Mouse (Mus musculus): ENCODE results near the gene Ddr1.

Ddr1 gene

GRCm38 (mm10) chr17:35643609-35644236 is 60.7 kb downstream of the Ddr1 start, which contains the start of gene Mucl3:
TSS of gene Mucl3 (minus strand) at chr17:35643695.
- in situ Hi-C loops (cut with MboI; ENCODE audit: unreplicated experiment in 2 of 2): no loop called here

- in situ Hi-C loops (cut with MboI; ENCODE audit: unreplicated experiment in 2 of 2): loop anchor here in 1 of 2 experiments (10.0 kb wide), 1 partner anchor 85 kb away; no protein-coding TSS in a partner anchor
These were observed 65.1 kb downstream of the Ddr1 start for GRCm38 (mm10) chr17:35639352-35639751.

DNA sequence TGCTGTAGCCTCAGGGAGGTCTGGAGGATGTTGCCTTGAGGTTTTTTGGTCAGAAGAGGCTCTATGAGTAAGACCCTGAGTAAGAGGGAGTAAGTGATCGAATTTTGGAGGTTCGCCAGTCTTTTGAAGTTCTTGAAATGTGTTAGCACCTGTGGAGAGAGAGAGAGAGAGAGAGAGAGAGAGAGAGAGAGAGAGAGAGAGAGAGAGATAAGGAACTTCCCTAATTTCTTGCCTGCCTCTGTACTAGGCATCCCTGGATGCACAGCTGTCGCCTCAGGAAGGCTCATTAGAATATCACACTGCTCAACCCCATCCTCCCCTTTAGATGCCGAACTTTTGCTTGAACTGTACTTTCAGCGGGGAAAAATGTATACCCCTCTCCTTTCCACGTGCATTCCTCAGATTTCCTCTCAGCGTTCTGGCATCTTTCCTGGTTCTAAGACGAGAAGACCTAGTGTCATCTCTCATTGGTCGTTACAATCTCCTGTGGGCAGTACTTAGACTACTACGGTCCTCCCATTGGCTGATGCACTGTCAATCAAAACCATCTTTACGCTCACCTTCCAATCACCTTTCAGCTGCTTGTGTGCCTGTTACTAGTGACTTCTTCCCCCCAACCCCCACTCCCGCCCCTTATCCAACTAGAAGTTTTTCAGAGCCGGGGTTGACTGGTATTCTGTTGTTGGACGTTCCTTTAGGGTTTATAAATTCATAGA is 65.8 kb downstream of the Ddr1 start:
- in situ Hi-C loops (cut with MboI; ENCODE audit: unreplicated experiment in 2 of 2): loop anchor here in 1 of 2 experiments (10.0 kb wide), 1 partner anchor 86 kb away; no protein-coding TSS in a partner anchor

DNA sequence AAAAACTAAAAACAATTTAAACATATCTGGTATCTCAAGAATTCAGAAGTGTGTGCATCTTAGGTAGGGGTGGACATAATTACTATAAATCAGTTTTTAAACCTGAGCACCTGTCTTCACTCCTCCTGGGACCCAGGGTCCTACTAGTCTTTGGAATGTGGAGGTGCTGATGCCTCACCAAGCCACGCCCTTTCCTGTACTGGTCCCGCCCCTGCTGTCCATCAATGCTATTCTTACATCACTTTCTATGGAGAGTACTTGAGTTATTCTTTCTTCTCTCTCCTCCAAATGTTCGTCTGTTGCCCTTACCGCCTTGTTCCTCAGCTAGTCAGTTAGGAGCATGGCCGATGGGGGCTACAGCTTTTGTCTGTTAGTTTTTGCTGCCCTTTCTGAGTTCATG is 68.1 kb downstream of the Ddr1 start:
- in situ Hi-C loops (cut with MboI; ENCODE audit: unreplicated experiment in 2 of 2): loop anchor here in 1 of 2 experiments (10.0 kb wide), 1 partner anchor 88 kb away; no protein-coding TSS in a partner anchor

- in situ Hi-C loops (cut with MboI; ENCODE audit: unreplicated experiment in 2 of 2): loop anchor here in 1 of 2 experiments (10.0 kb wide), 1 partner anchor 89 kb away; no protein-coding TSS in a partner anchor
These were observed 68.7 kb downstream of the Ddr1 start for GRCm38 (mm10) chr17:35635699-35636111.

DNA sequence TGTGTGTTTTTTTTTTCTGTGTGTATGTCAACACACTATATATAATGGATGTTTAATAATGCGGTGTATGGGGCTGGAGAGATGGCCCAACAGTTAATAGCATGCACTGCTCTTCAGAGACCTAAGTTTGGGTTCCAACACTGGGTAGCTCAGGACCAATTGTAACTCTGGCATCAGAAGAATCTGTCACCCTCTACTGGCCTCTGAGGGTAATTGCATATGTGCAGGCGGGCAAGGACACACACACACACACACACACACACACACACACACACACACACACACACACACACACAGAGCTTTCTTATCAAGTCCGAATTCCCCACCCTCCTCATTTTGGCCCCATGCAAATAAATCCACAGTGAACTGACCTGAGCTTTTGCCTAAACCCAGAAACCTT is 69.2 kb downstream of the Ddr1 start:
- in situ Hi-C loops (cut with MboI; ENCODE audit: unreplicated experiment in 2 of 2): loop anchor here in 1 of 2 experiments (10.0 kb wide), 1 partner anchor 90 kb away; no protein-coding TSS in a partner anchor

DNA sequence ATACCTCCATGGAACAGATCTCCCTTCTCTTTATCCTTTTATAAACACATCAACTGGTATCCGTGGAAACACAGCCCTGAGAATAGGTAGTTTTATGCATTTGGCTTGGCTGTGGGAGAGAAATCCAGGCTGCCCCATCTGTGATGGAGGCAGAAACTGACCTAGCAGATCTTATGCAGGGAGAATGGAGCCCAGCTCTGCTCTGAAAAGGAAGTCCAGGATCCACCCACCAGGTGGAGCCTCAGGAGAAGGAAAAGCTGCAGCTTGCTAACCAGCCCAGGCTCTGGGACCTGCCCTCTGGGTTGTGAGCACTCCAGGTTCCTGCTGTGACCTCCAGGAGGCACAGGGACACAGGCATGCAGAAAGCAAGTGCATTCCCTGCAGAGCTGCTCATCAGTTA is 70.4 kb downstream of the Ddr1 start:
- in situ Hi-C loops (cut with MboI; ENCODE audit: unreplicated experiment in 2 of 2): loop anchor here in 1 of 2 experiments (10.0 kb wide), 1 partner anchor 91 kb away; no protein-coding TSS in a partner anchor
